Mouse (Mus musculus) naive thymus-derived CD4-positive, alpha-beta T cell, adult 5 months (primary cell): ENCODE data around the gene Mylk. TPM values are rescaled to one million over a fixed set of nuclear protein-coding genes. Genes with fewer than 3 reads are reported as not detected.

ENCODE experiments used
- polyA plus RNA-seq: library from polyadenylated mRNA; unstranded; fragments of 100-300 nt; shearing (Covaris generic); gene quantifications from one replicate; pipeline ENCODE4 v1.2.1, GENCODE M21; 2017

Gene Mylk
- polyA plus RNA-seq = not detected

GRCm38 (mm10) chr16:34745065-34745585, at the start of gene Mylk:
TSS of gene Mylk (plus strand) at chr16:34745210.

GRCm38 (mm10) chr16:35022242-35023137, 277.5 kb downstream of the Mylk start, which contains the start of gene Hacd2:
TSS of gene Hacd2 (plus strand) at chr16:35022428.

Other genes with a start within 250 kb of the Mylk start
- gene Kalrn, start 171.7 kb upstream of the Mylk start, polyA plus RNA-seq = 0.15 TPM
- gene Ropn1, start 95.3 kb upstream of the Mylk start, polyA plus RNA-seq = not detected
- 2.1 TPM for gene Ccdc14, start 54.6 kb upstream of the Mylk start, polyA plus RNA-seq